8 mouse cellular contexts compared by ENCODE assay signal in the genomic region with DNA sequence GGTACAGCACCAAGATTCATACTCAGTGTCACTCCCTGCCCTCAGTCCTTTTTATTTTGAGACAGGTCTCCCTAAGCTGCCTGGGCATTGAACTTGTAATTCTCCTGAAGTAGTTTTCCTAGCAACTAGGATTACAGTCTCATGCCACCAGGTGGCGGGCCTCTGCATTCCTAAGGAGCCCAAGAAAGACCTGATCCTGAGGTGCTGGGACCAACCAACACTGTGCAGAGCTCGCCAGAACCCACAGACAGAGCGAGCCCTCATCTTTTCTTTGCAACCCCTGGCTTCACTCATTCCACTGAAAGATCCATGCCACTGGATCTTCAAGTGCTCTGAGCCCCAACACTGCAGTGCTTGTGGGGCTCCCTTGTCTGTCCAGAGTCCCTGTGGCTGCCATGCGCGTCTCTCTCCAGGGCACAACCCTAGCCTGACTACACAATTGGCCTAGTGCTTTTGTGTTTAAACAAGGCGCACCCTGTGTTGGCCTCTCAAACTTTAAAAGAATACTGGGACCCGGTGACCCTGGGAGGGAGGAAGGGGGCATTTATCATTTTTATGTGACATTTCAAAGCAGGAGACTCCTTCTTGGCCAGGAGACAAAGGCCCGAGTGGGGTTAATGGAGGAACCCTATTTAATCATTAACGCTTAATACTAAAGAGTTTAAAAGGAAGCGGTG.
DNase-seq lines count a peak whose midpoint lies in the region; ATAC-seq lines count a peak whose summit lies in the region.
"Had no signal": no experiment of that assay in that cellular context is flagged by ENCODE, and none has a peak within 500 bp of the region (broad histone marks: within the 10 kb centered on the region; RNA-seq: fewer than 3 reads in every experiment).

No protein-coding gene starts in this region.

- DNase-seq in hindbrain, embryonic 14.5 days (ENCODE audit: low spot score) = peak; percentile 67
- peak; percentile 15 for DNase-seq in MN1 (ENCODE audit: low spot score)
- DNase-seq in brain, adult 2 months (ENCODE audit: low read depth, low spot score) = peak; percentile 42

- no peaks in the 10 kb centered on the region for H3K4me1 ChIP-seq in hindbrain, embryonic 14.5 days (replicated peaks; ENCODE audit: control insufficient read depth, insufficient read depth, low read length)
- no peaks in the 10 kb centered on the region for H3K4me1 ChIP-seq in hindbrain, embryonic 16.5 days (ENCODE audit: control insufficient read depth, insufficient read depth, low read depth, low read length)
- H3K4me1 ChIP-seq in kidney, embryonic 14.5 days (ENCODE audit: control insufficient read depth, insufficient read depth, low read length) = peaks cover 28% of the 10 kb centered on the region

- no peak overlapping the region for H3K4me2 ChIP-seq in hindbrain, embryonic 14.5 days (replicated peaks)
- no peak overlapping the region for H3K4me2 ChIP-seq in hindbrain, embryonic 16.5 days (ENCODE audit: low read length)
- no peak overlapping the region for H3K4me2 ChIP-seq in kidney, embryonic 14.5 days (replicated peaks; ENCODE audit: low read depth, low read length)

- no peak overlapping the region for H3K9ac ChIP-seq in hindbrain, embryonic 14.5 days
- no peak overlapping the region for H3K9ac ChIP-seq in hindbrain, embryonic 16.5 days (ENCODE audit: low read depth, low read length)
- no peak overlapping the region; the same call in 1 of the 2 replicates for H3K9ac ChIP-seq in kidney, embryonic 14.5 days (ENCODE audit: low read depth, low read length)

- no peak for ATAC-seq in hindbrain, embryonic 14.5 days (ENCODE audit: low FRiP score)
- ATAC-seq in hindbrain, embryonic 16.5 days = no peak
- peak; percentile 74 for ATAC-seq in kidney, embryonic 14.5 days (ENCODE audit: low FRiP score, low TSS enrichment)
- ATAC-seq in megakaryocyte progenitor cell, adult 5-6 weeks (replicated peaks; ENCODE audit: poor library complexity) = peak; percentile 51
- ATAC-seq in activated CD4-positive, CD25-positive, alpha-beta regulatory T cell, adult 4 months = no peak

- H3K36me3 ChIP-seq in hindbrain, embryonic 14.5 days (replicated peaks; ENCODE audit: control insufficient read depth, insufficient read depth) = no peaks in the 10 kb centered on the region
- no peaks in the 10 kb centered on the region for H3K36me3 ChIP-seq in hindbrain, embryonic 16.5 days (ENCODE audit: control insufficient read depth, insufficient read depth, low read length)
- no peaks in the 10 kb centered on the region for H3K36me3 ChIP-seq in kidney, embryonic 14.5 days (ENCODE audit: control insufficient read depth, insufficient read depth, low read length)

- H3K9me3 ChIP-seq in hindbrain, embryonic 14.5 days (ENCODE audit: control insufficient read depth, low read length) = no peaks in the 10 kb centered on the region
- H3K9me3 ChIP-seq in hindbrain, embryonic 16.5 days (ENCODE audit: control insufficient read depth, low read length) = no peaks in the 10 kb centered on the region
- no peaks in the 10 kb centered on the region for H3K9me3 ChIP-seq in kidney, embryonic 14.5 days (ENCODE audit: control insufficient read depth, low read length)

- H3K27ac ChIP-seq in hindbrain, embryonic 14.5 days = no peak overlapping the region
- no peak overlapping the region for H3K27ac ChIP-seq in hindbrain, embryonic 16.5 days (ENCODE audit: low read depth, low read length)
- peak overlapping the region; percentile 90 for H3K27ac ChIP-seq in kidney, embryonic 14.5 days (ENCODE audit: low read depth, low read length)
- H3K27ac ChIP-seq: macrophage had no signal

- no peaks in the 10 kb centered on the region for H3K27me3 ChIP-seq in hindbrain, embryonic 14.5 days (ENCODE audit: control insufficient read depth, insufficient read depth, low read length)
- H3K27me3 ChIP-seq in hindbrain, embryonic 16.5 days (replicated peaks; ENCODE audit: control insufficient read depth, insufficient read depth, low read length) = peaks cover 2% of the 10 kb centered on the region; the same call in 1 of the 2 replicates
- H3K27me3 ChIP-seq in kidney, embryonic 14.5 days (ENCODE audit: control insufficient read depth, insufficient read depth, low read length) = no peaks in the 10 kb centered on the region

- no peak overlapping the region for H3K4me3 ChIP-seq in hindbrain, embryonic 14.5 days (replicated peaks; ENCODE audit: low read length)
- H3K4me3 ChIP-seq in hindbrain, embryonic 16.5 days (ENCODE audit: low read length) = no peak overlapping the region
- no peak overlapping the region for H3K4me3 ChIP-seq in kidney, embryonic 14.5 days (ENCODE audit: low read length)

- 20% methylated on average over 10 of the region's 10 CpGs for WGBS in hindbrain, embryonic 14.5 days
- 26% methylated on average over 10 of the region's 10 CpGs for WGBS in hindbrain, embryonic 16.5 days
- WGBS in kidney, embryonic 14.5 days = 4% methylated on average over 10 of the region's 10 CpGs

Comparison
In these comparisons a context has a peak if more than half of its experiments do, and no peak if none do; other contexts are left out.
1. ATAC-seq: peak in kidney, embryonic 14.5 days (single experiment) and megakaryocyte progenitor cell, adult 5-6 weeks (single experiment); none in hindbrain, embryonic 14.5 days (single experiment), hindbrain, embryonic 16.5 days (single experiment) and activated CD4-positive, CD25-positive, alpha-beta regulatory T cell, adult 4 months (single experiment).
2. DNase-seq: peak in every context shown above with its lines; median percentile 67 in hindbrain, embryonic 14.5 days; 42 in brain, adult 2 months; 15 in MN1.